Comparison of ENCODE assay signal across 8 mouse cellular contexts in the genomic region with DNA sequence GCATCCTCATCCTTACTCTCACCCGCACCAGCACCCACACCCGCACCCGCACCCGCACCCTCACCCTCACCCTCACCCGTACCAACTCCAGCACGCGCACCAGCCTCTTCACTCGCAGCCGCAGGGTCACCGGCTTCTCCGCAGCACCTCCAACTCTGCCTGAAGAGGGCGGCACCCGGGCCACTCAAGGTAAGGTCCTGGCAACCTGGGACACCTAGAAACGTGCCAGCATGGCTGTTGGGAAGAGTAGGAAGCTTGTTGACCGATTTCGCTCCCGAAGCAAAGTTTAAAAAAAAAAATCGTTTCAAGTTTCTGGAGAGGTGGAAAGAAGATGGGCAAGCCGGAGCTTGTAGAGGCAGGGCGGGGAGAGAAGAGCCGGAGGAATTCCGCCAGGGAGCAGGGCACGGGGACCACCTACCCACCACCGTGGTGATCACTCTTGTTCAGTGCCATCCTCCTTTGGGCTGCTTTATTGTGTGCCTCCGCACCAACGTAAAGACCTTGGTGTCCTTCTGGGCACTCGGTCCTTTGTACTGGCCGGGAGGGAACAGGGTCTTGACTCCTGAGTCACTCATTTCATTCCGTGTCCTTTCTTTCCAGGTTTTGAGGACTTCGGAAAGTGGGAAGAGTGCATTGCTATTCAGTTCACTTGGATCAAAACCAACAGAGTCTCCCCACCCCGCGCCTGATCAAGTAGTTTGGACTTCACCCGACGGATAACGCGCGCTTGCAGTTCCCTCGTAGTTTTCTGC. TPM values are rescaled to one million over a fixed set of nuclear protein-coding genes. Genes with fewer than 3 reads are reported as not detected.
A peak's percentile ranks its signal among the peaks of the same experiment; 100 is the strongest.
DNase-seq lines count a peak whose midpoint lies in the region; ATAC-seq lines count a peak whose summit lies in the region.

No protein-coding gene starts in this region.

- H3K36me3 ChIP-seq in hindbrain, embryonic 11.5 days (ENCODE audit: control insufficient read depth, insufficient read depth, low read length), result no peaks in the 10 kb centered on the region

- H3K9me3 ChIP-seq in hindbrain, embryonic 11.5 days (ENCODE audit: control insufficient read depth, low read length), result no peaks in the 10 kb centered on the region

- WGBS in hindbrain, embryonic 11.5 days, result under 1% methylated on average over 36 of the region's 38 CpGs

- H3K9ac ChIP-seq in hindbrain, embryonic 11.5 days (ENCODE audit: low read depth, low read length), result peak overlapping the region; percentile 72

- peak overlapping the region; percentile 84 for H3K27ac ChIP-seq in hindbrain, embryonic 11.5 days (ENCODE audit: low read depth, low read length)

- peaks cover 3% of the 10 kb centered on the region; the same call in 1 of the 2 replicates for H3K4me1 ChIP-seq in hindbrain, embryonic 11.5 days (replicated peaks; ENCODE audit: control insufficient read depth, insufficient read depth, low read length)

- DNase-seq in ES-CJ7 (ENCODE audit: low read depth, low spot score), result peak; percentile 70
- peak; percentile 78 to 80 for DNase-seq in cerebellum, adult 18-20 months
- peak; percentile 68 for DNase-seq in hindbrain, embryonic 11.5 days (ENCODE audit: low spot score)
- DNase-seq in layer of hippocampus, postnatal 25 days (ENCODE audit: extremely low spot score in 1 of 2, low spot score in 1 of 2), result peak; percentile 33 to 49
- peak; percentile 75 for DNase-seq in lung, postnatal 10 days
- DNase-seq in ovary, postnatal 14 days (ENCODE audit: low spot score), result peak; percentile 50
- peak; percentile 87 for DNase-seq in thymus, postnatal 25 days

- peak overlapping the region; percentile 63 for H3K4me3 ChIP-seq in hindbrain, embryonic 11.5 days (ENCODE audit: low read depth, low read length)

- no peaks in the 10 kb centered on the region for H3K27me3 ChIP-seq in hindbrain, embryonic 11.5 days (ENCODE audit: control insufficient read depth, insufficient read depth, low read length)

- H3K4me2 ChIP-seq in hindbrain, embryonic 11.5 days (replicated peaks; ENCODE audit: low read depth, low read length), result peak overlapping the region; percentile 57

- ATAC-seq in frontal cortex, adult (ENCODE audit: low TSS enrichment), result 0 out of 2 replicates have a peak, but pooled peaks have one; percentile 2
- ATAC-seq in hindbrain, embryonic 11.5 days (ENCODE audit: low FRiP score), result no peak; the same call in none of the 2 replicates

RNA-seq across cellular contexts. Expression of a gene that starts 1.6 kb away (rescaled TPM):
- polyA plus RNA-seq in hindbrain, embryonic 11.5 days (2014; fragmentation: Nextera tagmentation; extraction: Ambion mirVana), result 30.0 TPM in 2 replicates
- total RNA-seq in layer of hippocampus, postnatal 25 days (2021), result 10 to 100 TPM; 19.6 to 22.3 TPM

RNA-seq across cellular contexts. Expression of a gene that starts 34.6 kb away (rescaled TPM):
- 372 and 407 TPM in 2 replicates for polyA plus RNA-seq in hindbrain, embryonic 11.5 days (2014; fragmentation: Nextera tagmentation; extraction: Ambion mirVana)
- 100 to 1,000 TPM; 146 to 162 TPM for total RNA-seq in layer of hippocampus, postnatal 25 days (2021)
